Mouse (Mus musculus) CH12.LX (cell line): Measurements from ENCODE around the gene Hmga2.

ENCODE experiments used
- BHLHE40 ChIP-seq: IDR thresholded peaks from 2 replicates; pipeline ENCODE4 v1.6.1; 2011; ENCODE audit warnings: mild to moderate bottlenecking, low read depth, low read length, improper control_type of control experiment
- CTCF ChIP-seq, 2 experiments: IDR thresholded peaks in 1 of 2; conservative IDR thresholded peaks in 1 of 2; 2 replicates each; pipeline ENCODE4 v1.5.1; 2011 to 2012; ENCODE audit warnings: low read depth in 2 of 2, low read length in 2 of 2, improper control_type of control experiment in 1 of 2, inconsistent platforms in 1 of 2, mild to moderate bottlenecking in 1 of 2, moderate library complexity in 1 of 2
- ELF1 ChIP-seq: IDR thresholded peaks from 2 replicates; pipeline ENCODE4 v1.6.1; 2014; ENCODE audit warnings: low read depth, mild to moderate bottlenecking, inconsistent platforms, low read length, improper control_type of control experiment
- MXI1 ChIP-seq: IDR thresholded peaks from 2 replicates; pipeline ENCODE4 v1.6.1; 2011; ENCODE audit warnings: mild to moderate bottlenecking, low read depth, low read length, improper control_type of control experiment
- POLR2A ChIP-seq: IDR thresholded peaks from 2 replicates; pipeline ENCODE4 v1.6.1; 2011; ENCODE audit warnings: low read depth, mild to moderate bottlenecking, improper control_type of control experiment, low read length
- RAD21 ChIP-seq: IDR thresholded peaks from 2 replicates; pipeline ENCODE4 v1.6.1; 2011; ENCODE audit warnings: low read depth, mild to moderate bottlenecking, low read length, improper control_type of control experiment, moderate library complexity
- SMC3 ChIP-seq: IDR thresholded peaks from 2 replicates; pipeline ENCODE4 v1.6.1; 2011; ENCODE audit warnings: low read depth, low read length, improper control_type of control experiment
- TCF12 ChIP-seq: IDR thresholded peaks from 2 replicates; pipeline ENCODE4 v1.6.1; 2014; ENCODE audit warnings: low read depth, mild to moderate bottlenecking, inconsistent platforms, low read length, improper control_type of control experiment
- USF2 ChIP-seq: conservative IDR thresholded peaks from 2 replicates; pipeline ENCODE4 v1.6.1; 2011; ENCODE audit warnings: low read depth, low read length, improper control_type of control experiment
- ZC3H11A ChIP-seq: IDR thresholded peaks from 2 replicates; pipeline ENCODE4 v1.6.1; 2012; ENCODE audit warnings: low read depth, mild to moderate bottlenecking, inconsistent platforms, low read length, improper control_type of control experiment

DNA sequence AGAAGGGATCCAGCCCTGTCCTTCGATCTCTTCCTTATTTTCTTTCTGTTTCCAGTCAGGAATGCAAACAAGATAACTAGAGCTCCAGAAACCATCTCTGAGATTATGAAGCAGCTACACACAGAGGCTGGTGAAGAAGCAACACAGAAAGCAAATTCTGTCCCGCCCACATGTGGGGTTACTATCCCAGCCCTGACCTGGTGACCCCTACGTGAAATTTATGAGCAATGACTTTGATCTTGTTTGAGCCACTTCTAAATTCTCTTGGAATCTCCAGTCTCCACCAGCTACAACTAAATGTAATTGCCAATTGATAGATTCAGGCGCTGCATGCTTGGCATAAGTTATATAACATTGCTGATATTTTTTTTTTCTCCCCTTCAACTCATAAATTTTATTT lies 7.9 kb upstream of the Hmga2 start:
- TF ChIP-seq CTCF (conservative IDR thresholded peaks at IDR 0.05 in 1 of 2, IDR thresholded peaks at IDR 0.05 in 1 of 2; ENCODE audit: low read depth in 2 of 2, low read length in 2 of 2) = no peak
- no peak for TF ChIP-seq ELF1
- TF ChIP-seq TCF12 = no peak
- TF ChIP-seq BHLHE40 = no peak
- no peak for TF ChIP-seq ZC3H11A
- no peak for TF ChIP-seq USF2
- no peak for TF ChIP-seq MXI1
- no peak for TF ChIP-seq RAD21
- no peak for TF ChIP-seq POLR2A
- TF ChIP-seq SMC3 = no peak
